Mouse (Mus musculus) gastrocnemius, adult 2 months (tissue): ENCODE data around the gene Gm20854. TPM values are rescaled to one million over a fixed set of nuclear protein-coding genes. Genes with fewer than 3 reads are reported as not detected.
"Not testable (repeated sequence)": the region's sequence is repeated elsewhere in the genome, so short reads cannot be mapped to it uniquely, and the experiment has no call there.

Source experiments
- DNase-seq: peaks from one replicate; pipeline ENCODE4 v3.0.0; 2022
- H3K27ac ChIP-seq: fragments of 200-600 bp; 2 replicates; pipeline ENCODE4 v1.8.1; 2022; ENCODE audit warnings: mild to moderate bottlenecking
- H3K4me3 ChIP-seq: fragments of 200-600 bp; 2 replicates; pipeline ENCODE4 v1.8.1; 2022; ENCODE audit warnings: mild to moderate bottlenecking, moderate library complexity
- intact Hi-C: fragments of 180-260 bp; cut with DNase I; formaldehyde crosslinking; loops from one replicate; pipeline ENCODE4 v1.15.1; 2025
- long read RNA-seq, 2 experiments: library from polyadenylated mRNA; stranded (forward); transcript quantifications; one replicate each; pipeline ENCODE4 v2.0.0; 2021
- total RNA-seq, 2 experiments: library from RNA; stranded (reverse); gene quantifications; 2 replicates each; pipeline ENCODE4 v1.2.3; 2021

Gene Gm20854
- total RNA-seq, result not detected
- long read RNA-seq, experiment 1, result 0 reads
- long read RNA-seq, experiment 2, result 0 reads

- H3K4me3 ChIP-seq, DNase-seq, intact Hi-C loops, H3K27ac ChIP-seq: not testable (repeated sequence)
These were observed at the start of gene Gm20854 for GRCm38 (mm10) chrY:85530808-85531207. Gene Gm20854 (minus strand): TSS chrY:85530908.
